Mouse (Mus musculus) megakaryocyte progenitor cell, adult 5-6 weeks (primary cell): ENCODE measurements around the gene Pitx2. TPM values are rescaled to one million over a fixed set of nuclear protein-coding genes. Genes with fewer than 3 reads are reported as not detected.
A peak's percentile ranks its signal among the peaks of the same experiment; 100 is the strongest.

Experiments
- ATAC-seq: replicated peaks from 2 replicates; pipeline ENCODE4 v1.8.0; 2016; ENCODE audit warnings: mild to moderate bottlenecking, moderate TSS enrichment, inconsistent platforms; ENCODE audit not compliant: poor library complexity
- total RNA-seq, 2 experiments: library from RNA; stranded (forward) in 1 of 2; stranded (reverse) in 1 of 2; fragments of 157-497, 149-512 nt in 1 of 2; fragments of 200-1000 nt in 1 of 2; gene quantifications; 2 replicates each; pipeline versions ENCODE4 v1.2.3 to v1.2.4; 2015 to 2017

The Pitx2 gene
- total RNA-seq, 2 experiments from 2014 or later = 0.30 TPM; not detected in 1

- no peak for ATAC-seq
Observed at GRCm38 (mm10) chr3:129216491-129216890, 16.8 kb downstream of the Pitx2 start.

- ATAC-seq = no peak
Observed at GRCm38 (mm10) chr3:129216911-129217561, 17.4 kb downstream of the Pitx2 start.

- no peak for ATAC-seq
Observed at GRCm38 (mm10) chr3:129217862-129218370, 18.2 kb downstream of the Pitx2 start.

DNA sequence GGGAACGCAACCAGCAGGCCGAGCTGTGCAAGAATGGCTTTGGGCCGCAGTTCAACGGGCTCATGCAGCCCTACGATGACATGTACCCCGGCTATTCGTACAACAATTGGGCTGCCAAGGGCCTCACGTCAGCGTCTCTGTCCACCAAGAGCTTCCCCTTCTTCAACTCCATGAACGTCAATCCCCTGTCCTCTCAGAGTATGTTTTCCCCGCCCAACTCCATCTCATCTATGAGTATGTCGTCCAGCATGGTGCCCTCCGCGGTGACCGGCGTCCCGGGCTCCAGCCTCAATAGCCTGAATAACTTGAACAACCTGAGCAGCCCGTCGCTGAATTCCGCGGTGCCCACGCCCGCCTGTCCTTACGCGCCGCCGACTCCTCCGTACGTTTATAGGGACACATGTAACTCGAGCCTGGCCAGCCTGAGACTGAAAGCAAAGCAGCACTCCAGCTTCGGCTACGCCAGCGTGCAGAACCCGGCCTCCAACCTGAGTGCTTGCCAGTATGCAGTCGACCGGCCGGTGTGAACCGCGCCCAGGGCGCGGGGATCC lies 18.8 kb downstream of the Pitx2 start:
- no peak for ATAC-seq

GRCm38 (mm10) chr3:129220086-129220670 lies 20.5 kb downstream of the Pitx2 start:
- ATAC-seq = no peak

GRCm38 (mm10) chr3:129220681-129221379 lies 21.2 kb downstream of the Pitx2 start:
- ATAC-seq = no peak

- no peak for ATAC-seq
Observed at GRCm38 (mm10) chr3:129221380-129222260, 21.9 kb downstream of the Pitx2 start.

- ATAC-seq = no peak
Observed at GRCm38 (mm10) chr3:129222448-129223290, 23.0 kb downstream of the Pitx2 start.

DNA sequence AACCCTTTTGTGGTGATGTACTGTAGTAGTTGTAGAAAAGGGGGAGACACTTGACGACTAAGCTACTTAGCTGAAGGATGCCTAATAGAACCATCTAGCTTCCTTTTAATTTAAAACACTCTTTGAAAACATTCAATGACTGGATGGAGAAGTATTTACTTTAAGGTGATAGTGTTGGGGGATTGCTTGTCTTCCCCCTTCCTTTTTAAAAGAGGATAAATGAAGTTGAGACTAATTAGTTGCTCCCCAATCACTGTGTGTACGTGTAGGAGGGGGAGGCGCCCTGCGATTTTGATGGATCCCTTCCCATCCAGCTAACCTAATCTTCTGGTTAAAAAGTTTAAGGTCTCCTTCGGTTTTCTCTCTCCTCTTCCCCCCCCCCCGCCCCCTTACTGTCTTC lies 23.7 kb downstream of the Pitx2 start:
- no peak for ATAC-seq

DNA sequence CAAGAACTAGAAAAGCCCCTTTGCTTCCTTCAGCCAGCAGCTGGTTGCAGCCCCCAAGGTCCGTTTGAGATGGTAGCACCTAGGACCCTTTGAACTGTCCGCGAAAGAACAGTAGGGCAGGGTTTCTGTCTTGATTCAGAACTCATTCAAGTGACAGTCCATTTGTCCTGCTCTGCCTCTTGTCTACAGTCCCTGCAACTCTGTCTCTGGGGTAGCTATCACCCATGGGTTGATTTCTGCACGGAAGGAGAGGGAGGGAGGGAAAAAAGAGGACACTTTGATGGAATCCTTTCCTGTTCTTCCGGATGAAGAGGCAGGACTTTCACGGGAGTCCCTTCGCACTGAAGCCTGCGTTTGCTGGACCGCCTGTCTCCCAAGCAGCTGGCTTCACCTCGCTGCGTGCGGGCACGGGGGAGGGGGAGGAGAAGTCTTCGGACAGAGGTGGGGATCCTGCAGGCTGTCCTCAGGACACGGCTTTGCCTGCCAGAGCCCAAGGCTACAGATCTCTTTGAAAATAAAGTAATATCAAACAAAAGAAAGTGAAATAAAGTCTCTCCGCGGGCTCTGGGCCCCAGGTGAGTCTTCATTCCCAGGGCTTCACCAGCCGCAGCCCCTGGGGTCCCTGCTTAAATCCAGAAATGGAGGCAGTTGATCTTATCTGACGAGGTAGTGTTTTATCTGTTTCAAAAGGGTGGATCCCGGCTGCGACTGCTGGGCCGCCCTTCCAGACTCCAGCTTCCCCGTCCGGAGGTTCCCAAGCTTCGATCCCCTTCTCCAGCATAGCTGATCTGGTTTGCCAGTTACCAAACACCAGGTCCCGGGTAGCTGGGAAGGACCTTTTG lies 24.5 kb downstream of the Pitx2 start:
- no peak for ATAC-seq

GRCm38 (mm10) chr3:129224806-129225576 lies 25.3 kb downstream of the Pitx2 start:
- 0 out of 2 replicates have a peak, but pooled peaks have one; percentile 29 for ATAC-seq

- no peak for ATAC-seq
Observed at GRCm38 (mm10) chr3:129225577-129226289, 26.1 kb downstream of the Pitx2 start.

GRCm38 (mm10) chr3:129226681-129227080 lies 27.0 kb downstream of the Pitx2 start:
- ATAC-seq = no peak

DNA sequence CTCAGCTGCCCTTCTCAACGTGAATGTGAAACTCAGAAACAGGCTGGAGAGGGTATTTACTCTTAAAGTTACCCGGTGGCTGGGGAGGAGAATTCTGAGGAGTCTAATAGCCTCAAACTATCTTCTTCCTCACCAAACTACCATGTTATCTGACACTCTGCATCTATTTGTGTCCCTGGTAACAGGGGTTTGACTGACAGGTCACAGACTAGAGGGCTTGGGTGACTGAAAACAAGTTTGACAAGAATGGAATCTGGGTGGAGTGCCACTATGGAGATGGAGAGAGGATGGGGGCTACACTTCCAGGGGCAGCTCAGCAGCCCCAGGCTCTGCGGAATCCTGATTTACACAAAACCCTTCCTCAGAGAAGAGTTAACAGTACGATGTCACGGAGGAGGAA lies 27.7 kb downstream of the Pitx2 start:
- no peak for ATAC-seq

DNA sequence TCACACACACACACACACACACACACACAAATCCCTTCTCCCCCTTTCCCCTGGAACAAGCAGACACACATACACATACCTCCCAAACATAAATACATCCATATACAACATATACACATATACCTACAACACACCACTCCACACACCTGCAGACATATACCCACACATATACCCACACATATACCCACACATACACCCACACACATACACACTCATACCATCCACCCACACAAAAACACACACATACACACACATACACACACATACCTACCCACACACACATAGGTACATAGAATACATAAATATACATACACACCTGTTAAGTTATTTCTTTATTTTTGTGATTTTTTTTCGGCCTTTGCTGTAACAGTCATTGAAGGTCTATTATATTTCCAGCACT lies 38.3 kb downstream of the Pitx2 start:
- no peak for ATAC-seq

GRCm38 (mm10) chr3:129238664-129239258 lies 39.1 kb downstream of the Pitx2 start:
- no peak for ATAC-seq

- ATAC-seq = no peak
Observed at GRCm38 (mm10) chr3:129250997-129251396, 51.3 kb downstream of the Pitx2 start.
